Mouse (Mus musculus) layer of hippocampus, adult 11-12 months (tissue): ENCODE data around the gene Stil.

Source experiments
- DNase-seq: peaks from one replicate; pipeline ENCODE4 v3.0.0; 2022; ENCODE audit warnings: low spot score

Gene Stil

GRCm38 (mm10) chr4:115048190-115048589 lies 48.2 kb downstream of the Stil start:
- no peak for DNase-seq

GRCm38 (mm10) chr4:115051245-115051644 lies 51.3 kb downstream of the Stil start:
- no peak for DNase-seq

GRCm38 (mm10) chr4:115052343-115053005 lies 52.5 kb downstream of the Stil start:
- DNase-seq = peak; percentile 53

- DNase-seq = no peak
Observed at GRCm38 (mm10) chr4:115055044-115055443, 55.1 kb downstream of the Stil start.

DNA sequence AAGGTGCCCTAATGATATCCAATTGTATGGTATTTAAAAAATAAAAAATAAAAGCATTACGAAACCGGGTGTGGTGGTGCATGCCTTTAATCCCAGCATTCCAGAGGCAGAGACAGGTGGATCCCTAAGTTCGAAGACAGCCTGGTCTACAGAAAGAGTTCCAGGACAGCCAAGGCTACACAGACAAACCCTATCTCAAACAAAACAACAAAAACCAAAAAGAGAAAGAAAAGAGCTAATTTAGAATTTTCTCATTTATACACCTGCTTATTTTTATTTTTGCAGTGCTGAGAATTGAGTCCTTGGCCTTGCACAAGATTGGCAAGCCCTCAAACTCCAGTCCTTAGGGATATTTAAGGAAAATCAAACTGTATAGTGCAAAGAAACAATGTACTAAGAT lies 55.7 kb downstream of the Stil start:
- DNase-seq = no peak

DNA sequence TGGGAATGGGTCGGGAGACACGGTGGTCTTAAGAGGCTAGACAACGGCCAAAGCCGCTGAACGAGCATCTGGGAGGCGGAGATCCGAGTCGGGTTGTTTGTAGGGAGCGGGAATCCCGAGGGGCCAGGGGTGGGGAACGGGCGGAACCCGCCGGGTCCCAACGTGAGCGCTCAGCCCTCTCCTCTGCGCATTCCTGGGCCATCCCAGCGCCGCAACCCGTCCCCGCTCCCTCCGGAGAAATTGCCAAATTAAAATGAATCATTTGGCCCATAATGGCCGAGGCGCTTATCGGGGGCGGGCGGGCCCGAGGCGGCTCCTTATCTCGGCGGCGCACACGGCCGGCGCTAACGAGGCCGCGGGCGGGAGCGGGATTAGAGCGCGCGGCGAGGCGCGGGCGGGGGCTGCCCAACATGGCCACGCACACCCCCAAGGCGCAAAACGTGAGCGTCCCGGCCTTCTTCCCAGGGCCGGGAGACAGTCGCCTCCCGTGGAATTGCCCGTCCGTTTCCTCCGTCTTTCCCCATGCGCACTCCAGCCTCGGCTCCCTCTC lies 56.5 kb downstream of the Stil start, which contains the start of gene Tal1:
Tal1 (plus strand) TSS at position 56 of the 550 bp plus-strand sequence.
- DNase-seq = no peak

DNA sequence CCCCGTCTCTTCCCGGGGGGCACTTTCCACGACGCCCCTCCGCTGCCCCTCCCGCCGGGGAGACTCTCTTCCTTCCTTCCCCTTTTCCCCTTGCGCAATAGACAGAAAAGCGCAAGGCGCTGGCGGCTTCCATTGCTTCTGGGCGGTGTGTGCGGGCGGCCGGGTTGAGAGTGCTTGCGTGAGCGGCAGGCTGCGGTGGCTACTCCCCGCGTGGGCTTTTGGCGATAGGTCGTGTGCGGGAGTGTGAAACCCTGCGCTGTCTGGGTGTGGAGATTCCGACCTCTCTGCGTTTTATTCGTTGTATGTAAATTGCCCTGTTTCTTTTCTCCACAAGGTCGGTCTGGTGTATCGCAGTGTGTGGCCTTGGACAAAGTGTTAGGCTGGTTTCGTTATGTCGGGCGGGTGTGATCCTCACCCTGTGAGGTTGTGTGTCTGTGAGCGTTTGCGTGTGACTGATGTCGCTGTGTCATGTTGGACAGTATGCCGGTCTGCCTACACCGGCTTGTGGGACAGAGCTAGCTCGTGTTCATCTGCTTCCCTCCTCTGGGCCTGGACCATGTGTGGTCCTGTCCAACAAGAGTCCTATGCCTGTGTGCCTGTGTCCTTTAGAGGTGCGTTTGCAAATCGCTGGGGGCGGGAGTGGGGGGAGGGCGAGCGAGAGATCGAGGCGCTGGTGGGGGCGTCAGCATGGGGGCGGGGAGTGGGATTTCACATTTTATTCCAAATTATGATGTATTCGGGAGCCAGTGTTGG lies 57.1 kb downstream of the Stil start:
- peak; percentile 51 for DNase-seq

DNA sequence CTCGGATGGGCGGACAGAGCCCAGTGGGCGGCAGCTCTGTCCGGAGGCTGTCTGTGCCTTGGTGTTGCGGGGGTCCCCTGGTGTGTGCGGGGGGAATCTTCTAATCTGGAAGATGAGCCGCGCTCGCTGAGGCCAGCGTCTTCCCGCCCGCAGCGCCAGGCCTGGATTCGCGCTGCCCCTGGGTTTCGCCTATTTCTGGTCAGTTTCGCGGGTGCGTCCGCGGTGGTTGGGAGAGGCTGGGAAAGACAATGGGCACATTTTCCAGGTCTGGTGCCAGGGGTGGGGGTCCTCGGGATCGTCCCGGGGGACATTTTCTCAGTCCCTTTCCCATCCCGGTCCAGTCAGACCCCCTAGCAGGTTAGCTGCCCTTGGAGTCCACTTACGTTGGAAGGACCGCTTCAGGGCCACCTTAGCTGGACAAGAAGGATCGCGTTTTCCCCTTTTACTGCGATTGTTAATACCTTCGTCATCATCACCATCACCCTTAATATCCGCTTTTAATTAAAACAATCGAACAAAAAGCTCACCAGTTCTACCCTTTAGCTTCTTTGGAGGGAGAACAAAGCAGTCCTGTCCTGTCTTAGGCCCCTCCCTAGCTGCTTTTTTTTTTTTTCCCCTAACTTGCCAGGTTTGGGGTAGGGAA lies 57.8 kb downstream of the Stil start:
- DNase-seq = no peak

DNA sequence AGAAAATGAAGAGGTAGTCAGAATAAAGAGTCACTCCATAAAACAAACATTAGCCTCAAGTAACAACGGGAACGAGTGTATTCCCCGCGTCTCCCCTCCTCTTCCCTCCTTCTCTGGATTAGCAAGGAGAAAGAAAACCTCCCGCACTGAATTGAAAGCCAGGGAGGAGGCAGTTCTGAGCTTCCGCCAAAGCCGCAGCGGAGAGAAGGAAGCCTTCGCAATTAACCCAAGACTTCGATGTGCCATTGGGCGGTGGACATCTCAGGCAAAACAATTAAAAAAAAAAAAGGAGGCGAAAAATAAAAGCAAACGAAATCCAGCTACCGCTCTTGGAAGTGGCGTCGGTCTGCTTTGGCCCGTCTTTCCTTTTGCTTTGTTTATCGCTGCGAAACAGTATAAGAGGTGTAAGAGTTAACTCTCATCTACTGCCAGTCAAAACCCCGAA lies 58.4 kb downstream of the Stil start:
- no peak for DNase-seq

DNA sequence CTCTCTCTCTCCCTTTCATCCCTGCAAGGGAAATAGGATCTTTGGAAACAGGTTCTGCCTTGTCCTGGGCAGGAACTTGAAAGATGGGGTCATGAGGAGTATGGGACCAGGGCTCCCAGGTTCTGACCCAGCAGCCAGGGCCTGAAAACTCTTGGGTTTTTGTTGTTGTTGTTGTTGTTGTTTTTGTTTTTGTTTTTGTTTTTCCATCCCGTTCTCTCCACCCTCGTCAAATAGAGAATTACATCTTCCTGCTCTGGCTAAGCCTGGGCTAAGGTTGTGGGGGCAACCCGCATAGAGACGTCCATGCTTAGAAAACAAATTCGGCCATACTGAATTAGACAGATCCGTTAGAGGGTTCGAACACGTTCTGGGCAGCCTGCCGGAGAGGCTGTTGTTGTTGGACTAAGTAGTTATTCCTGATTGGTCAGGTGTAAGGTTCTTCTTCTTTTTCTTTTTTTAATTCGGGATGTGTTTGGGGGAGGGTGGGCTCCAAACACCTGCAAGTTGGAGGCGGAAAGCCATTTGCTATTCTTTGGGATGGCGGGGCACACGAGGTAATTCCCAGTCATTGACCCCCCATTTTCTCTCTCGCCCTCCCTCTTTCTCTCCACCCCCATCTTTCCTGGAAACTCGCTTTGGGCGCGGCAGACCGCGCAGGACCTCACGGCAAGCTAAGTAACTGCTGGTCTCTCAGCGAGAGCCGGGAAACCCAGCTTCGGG lies 59.1 kb downstream of the Stil start:
- no peak for DNase-seq

DNA sequence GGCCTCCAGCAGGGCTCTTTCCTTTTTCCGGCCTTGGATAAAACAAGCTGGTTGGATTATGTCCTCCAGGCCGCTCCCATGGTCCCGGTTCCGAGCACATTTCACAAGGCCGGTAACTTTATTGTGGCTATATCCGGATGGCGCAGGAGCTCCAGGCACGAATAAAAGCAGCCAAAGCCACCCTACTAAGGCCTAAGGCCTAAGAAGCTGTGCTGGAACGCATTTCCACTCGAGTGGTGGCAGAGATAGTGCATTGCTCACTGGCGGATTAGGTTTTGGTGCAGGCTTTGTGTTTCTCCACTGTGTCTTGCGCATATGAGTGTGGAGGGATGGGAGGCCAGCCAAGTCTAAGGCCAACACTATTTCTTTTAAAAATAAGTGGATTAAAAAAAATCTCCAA lies 59.9 kb downstream of the Stil start:
- no peak for DNase-seq

- DNase-seq = no peak
Observed at GRCm38 (mm10) chr4:115060753-115061152, 60.8 kb downstream of the Stil start.

- DNase-seq = no peak
Observed at GRCm38 (mm10) chr4:115062540-115062874, 62.5 kb downstream of the Stil start.

- peak; percentile 27 for DNase-seq
Observed at GRCm38 (mm10) chr4:115062875-115063517, 63.0 kb downstream of the Stil start.

DNA sequence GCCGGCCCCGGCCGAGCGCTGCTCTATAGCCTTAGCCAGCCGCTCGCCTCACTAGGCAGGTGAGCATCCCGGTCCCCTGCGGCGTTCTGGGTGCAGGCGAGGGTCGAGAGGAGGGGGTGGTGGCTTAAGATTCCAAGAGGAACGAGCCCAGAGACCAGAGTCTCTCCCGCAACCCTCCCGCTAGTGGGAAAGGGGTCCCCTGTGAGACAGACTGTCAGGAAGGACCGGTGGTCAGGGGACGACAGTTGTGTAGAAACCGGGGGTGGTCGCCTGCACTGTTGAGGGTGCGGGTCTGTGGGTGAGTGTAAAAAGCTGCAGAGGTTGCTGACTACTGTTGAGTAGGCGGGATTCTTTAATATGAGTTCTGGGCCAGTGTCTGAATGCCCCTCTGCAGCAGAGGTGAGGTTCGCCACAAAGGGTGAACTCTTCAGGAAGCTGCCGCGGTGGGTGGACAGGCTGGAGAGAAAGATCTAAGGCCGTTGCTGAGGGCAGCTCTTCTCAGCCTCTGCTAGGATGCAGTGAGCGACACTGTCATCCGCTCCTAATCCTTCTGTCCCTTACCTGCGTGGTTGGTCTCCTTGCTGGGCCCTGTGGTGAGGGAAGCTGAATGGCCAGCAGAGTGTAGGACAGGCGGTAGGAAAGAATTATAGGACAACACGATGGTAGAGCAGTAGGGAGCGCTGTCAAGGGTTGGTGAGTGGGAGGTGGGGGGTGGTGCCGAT lies 63.7 kb downstream of the Stil start:
- no peak for DNase-seq

DNA sequence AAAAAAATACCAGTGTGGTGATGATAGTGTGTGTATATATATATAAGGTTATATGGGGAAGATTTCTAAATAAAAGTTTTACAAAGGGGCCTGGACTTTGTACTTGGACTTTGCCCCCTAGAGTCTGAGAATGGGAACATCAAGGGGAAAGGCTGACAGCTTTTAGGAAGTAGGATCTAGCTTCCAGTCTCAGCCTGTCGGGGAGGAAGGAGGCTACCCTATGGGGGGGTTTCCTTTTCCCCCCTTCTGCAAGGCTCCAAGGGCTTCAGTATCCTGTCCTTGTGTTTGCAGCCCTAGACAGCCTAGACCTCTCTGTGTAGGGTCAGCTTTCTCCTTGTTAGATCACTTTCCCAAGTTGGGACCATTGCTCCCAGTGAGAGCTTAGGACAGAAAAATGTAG lies 71.7 kb downstream of the Stil start:
- DNase-seq = no peak

DNA sequence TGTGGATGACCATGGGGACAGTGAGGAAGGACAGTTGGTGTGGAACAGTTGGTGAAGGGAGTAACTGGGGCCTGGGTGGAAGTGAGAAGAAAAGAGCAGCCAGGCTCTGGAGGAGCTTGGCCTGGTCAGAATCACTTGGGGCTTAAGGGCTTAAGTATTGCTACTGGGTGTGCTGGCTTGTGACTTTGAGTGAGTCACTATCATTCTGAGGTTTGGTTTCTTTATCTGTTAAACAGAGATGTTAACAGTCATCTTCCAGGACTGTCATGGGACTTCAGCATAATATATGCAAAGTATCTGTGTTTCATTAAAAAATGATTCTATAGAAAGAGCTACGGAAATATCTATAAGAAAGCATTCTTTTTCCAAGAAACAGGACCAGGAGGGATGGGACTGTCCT lies 74.8 kb downstream of the Stil start:
- DNase-seq = no peak

DNA sequence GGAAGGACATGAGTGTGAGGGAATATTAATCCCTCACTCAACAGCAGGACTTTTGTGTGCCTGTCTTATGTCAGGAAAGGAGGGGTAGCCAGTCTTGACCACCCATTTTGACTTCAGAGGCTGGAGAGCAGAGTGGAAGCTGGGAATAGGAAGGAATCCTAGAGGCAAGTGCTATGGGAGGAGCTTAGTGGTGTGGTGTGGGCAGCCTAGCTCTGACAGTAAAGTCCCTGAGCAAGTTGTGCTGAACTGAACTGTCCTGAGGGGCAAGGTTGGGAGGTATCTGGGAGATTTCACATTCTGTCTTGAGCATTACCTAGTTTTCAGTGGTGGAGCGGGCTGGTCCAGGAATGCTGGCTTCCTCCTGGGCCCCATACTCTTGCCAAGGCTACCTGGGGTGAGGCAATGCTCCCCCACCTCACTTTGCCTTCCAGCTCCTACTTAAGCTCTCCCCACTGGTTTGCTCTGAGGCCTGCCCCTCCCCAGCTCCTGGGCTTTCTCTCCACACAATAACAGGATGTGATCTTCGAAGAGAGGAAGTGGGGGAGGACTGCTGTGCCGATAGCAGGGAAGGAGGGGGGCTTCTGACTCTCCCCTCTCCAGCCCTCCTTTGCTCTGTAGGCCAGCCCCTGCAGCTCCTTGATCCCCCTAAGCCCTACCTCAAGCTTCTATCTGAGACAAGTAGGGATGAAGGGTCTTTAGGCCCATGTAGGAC lies 75.4 kb downstream of the Stil start:
- no peak for DNase-seq

DNA sequence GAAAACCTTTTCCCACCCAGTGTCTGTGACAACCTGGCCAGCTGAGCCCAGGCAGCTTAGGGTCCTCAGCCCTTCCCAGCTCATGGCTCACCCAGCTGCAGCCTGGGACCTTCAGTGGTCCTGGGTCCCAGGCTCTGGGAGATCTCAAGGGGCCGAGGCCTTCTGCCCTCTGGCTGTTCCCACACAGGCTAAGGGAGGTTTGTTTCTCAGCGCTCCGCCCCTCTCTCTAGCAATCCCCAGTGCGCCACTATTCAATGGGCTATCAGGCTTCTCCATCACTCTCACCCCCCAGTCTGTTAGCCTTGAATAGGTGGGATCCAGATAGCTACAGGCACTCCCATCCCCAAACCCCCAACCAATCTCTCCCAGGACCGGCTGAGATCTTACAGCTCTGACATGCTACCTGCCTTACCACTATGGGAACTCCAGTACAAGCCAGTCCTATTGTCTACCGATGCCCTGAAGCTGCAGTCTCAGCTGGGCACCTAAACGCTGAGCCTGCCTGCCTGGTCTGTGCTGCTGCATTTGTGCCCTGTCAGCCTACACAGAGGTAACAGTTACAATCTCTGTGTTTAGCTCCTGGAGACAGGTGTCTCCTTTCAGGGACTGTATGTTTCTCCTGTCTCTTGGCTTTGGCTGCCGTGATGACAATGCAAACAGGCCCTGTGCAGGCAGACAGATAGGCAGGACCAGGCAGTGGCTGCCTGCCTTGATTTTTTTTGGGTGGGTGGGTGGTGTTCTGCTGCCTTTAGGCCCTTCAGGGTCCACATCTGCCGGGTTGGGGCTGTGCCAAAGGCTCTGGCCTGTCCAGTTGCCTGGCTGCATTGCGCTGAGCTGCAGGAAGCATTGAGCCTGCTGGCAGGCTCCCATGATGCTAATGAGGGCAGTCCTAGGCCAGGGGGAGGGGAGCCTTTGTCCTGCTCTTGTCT lies 79.2 kb downstream of the Stil start:
- no peak for DNase-seq
